Mouse (Mus musculus) forebrain, embryonic 11.5 days (tissue): ENCODE results near the gene Map4k2. TPM values are rescaled to one million over a fixed set of nuclear protein-coding genes. Genes with fewer than 3 reads are reported as not detected.

Experiments
- ATAC-seq: fragments of 200-750 bp; cut with Nextera tagmentation; replicated peaks from 2 replicates; pipeline ENCODE4 v1.8.0; 2017; ENCODE audit warnings: moderate TSS enrichment; ENCODE audit not compliant: low FRiP score
- DNase-seq: peaks from one replicate; pipeline ENCODE4 v3.0.0-alpha.2; 2017; ENCODE audit warnings: low spot score
- H3K27ac ChIP-seq: fragments of 300-500 bp; sonication (generic); 2 replicates; pipeline ENCODE4 v1.5.1; 2014; ENCODE audit warnings: low read depth, low read length
- H3K27me3 ChIP-seq: fragments of 300-500 bp; sonication (generic); 2 replicates; pipeline ENCODE4 v1.6.1; 2014; ENCODE audit warnings: mild to moderate bottlenecking, low read length, mixed read lengths; ENCODE audit not compliant: control insufficient read depth, insufficient read depth
- H3K36me3 ChIP-seq: fragments of 300-500 bp; sonication (generic); 2 replicates; pipeline ENCODE4 v1.6.1; 2014; ENCODE audit warnings: mild to moderate bottlenecking, low read length, moderate library complexity, mixed read lengths; ENCODE audit not compliant: control insufficient read depth, insufficient read depth
- H3K4me1 ChIP-seq: fragments of 300-500 bp; sonication (generic); replicated peaks from 2 replicates; pipeline ENCODE4 v1.6.1; 2014; ENCODE audit warnings: low read length, mixed read lengths; ENCODE audit not compliant: control insufficient read depth, insufficient read depth
- H3K4me2 ChIP-seq: fragments of 300-500 bp; sonication (generic); 2 replicates; pipeline ENCODE4 v1.6.1; 2014; ENCODE audit warnings: low read depth, mild to moderate bottlenecking, low read length, moderate library complexity, mixed read lengths; ENCODE audit not compliant: severe bottlenecking
- H3K4me3 ChIP-seq: fragments of 300-500 bp; sonication (generic); 2 replicates; pipeline ENCODE4 v1.5.1; 2014; ENCODE audit warnings: low read depth, low read length
- H3K9ac ChIP-seq: fragments of 300-500 bp; sonication (generic); 2 replicates; pipeline ENCODE4 v1.6.1; 2014; ENCODE audit warnings: low read length
- H3K9me3 ChIP-seq: fragments of 300-500 bp; sonication (generic); 2 replicates; pipeline ENCODE4 v1.6.1; 2016; ENCODE audit warnings: low read length, mixed read lengths; ENCODE audit not compliant: control insufficient read depth
- WGBS: fragments of 180-500 bp; shearing (Covaris S2); extraction: QIAGEN DNeasy Blood & Tissue Kit; methylation state at CpG from one replicate; pipeline ENCODE4 v1.1.7; 2014; 5-methylcytosine and 5-hydroxymethylcytosine counted together
- polyA plus RNA-seq: library from polyadenylated mRNA; unstranded; fragments of >200 nt; fragmentation: Nextera tagmentation; extraction: Ambion mirVana; gene quantifications from 2 replicates; pipeline ENCODE4 v1.2.1, GENCODE M21; 2014

Gene Map4k2
- polyA plus RNA-seq, 1 experiment from 2014 or later, result 13.7 TPM

- peak; percentile 47 for DNase-seq
- WGBS, result 82% methylated on average over 11 of the region's 11 CpGs
- no peak for ATAC-seq
- no peaks in the 10 kb centered on the region for H3K27me3 ChIP-seq
- H3K36me3 ChIP-seq, result no peaks in the 10 kb centered on the region
- peaks cover 4% of the 10 kb centered on the region for H3K4me1 ChIP-seq
- H3K4me2 ChIP-seq, result no peak overlapping the region
- H3K27ac ChIP-seq, result no peak overlapping the region
- no peak overlapping the region for H3K9ac ChIP-seq
- H3K9me3 ChIP-seq, result no peaks in the 10 kb centered on the region
- no peak overlapping the region for H3K4me3 ChIP-seq
Observed at GRCm38 (mm10) chr19:6384954-6385353, 44.0 kb downstream of the Map4k2 start.

- Histone ChIP-seq H3K4me1 (peaks cover 4% of the 10 kb centered on the region), H3K4me2 (no peak overlapping the region), H3K9me3 (no peaks in the 10 kb centered on the region), H3K27ac (no peak overlapping the region), H3K36me3 (no peaks in the 10 kb centered on the region), H3K27me3 (no peaks in the 10 kb centered on the region), H3K4me3 (no peak overlapping the region), H3K9ac (no peak overlapping the region)
- DNase-seq, result no peak
- ATAC-seq, result no peak
- whole genome bisulfite sequencing, result 86% methylated on average over 5 of the region's 5 CpGs
Observed at GRCm38 (mm10) chr19:6385419-6385818, 44.5 kb downstream of the Map4k2 start.

GRCm38 (mm10) chr19:6385821-6386220 is 44.9 kb downstream of the Map4k2 start:
- no peak overlapping the region for H3K9ac ChIP-seq
- H3K4me1 ChIP-seq, result peaks cover 4% of the 10 kb centered on the region
- WGBS, result 84% methylated on average over 7 of the region's 7 CpGs

GRCm38 (mm10) chr19:6386234-6386633 is 45.3 kb downstream of the Map4k2 start:
- Histone ChIP-seq H3K4me3 (no peak overlapping the region), H3K27ac (no peak overlapping the region), H3K9me3 (no peaks in the 10 kb centered on the region), H3K36me3 (no peaks in the 10 kb centered on the region), H3K4me2 (no peak overlapping the region), H3K4me1 (peaks cover 4% of the 10 kb centered on the region), H3K27me3 (no peaks in the 10 kb centered on the region), H3K9ac (no peak overlapping the region)
- 73% methylated on average over 9 of the region's 9 CpGs for WGBS
- DNase-seq (peak; percentile 50), ATAC-seq (no peak)

More at GRCm38 (mm10) chr19:6385821-6386220, 44.9 kb downstream of the Map4k2 start:
- no peaks in the 10 kb centered on the region for H3K27me3 ChIP-seq
- no peaks in the 10 kb centered on the region for H3K36me3 ChIP-seq
- DNase-seq, result peak; percentile 47
- H3K4me3 ChIP-seq, result no peak overlapping the region
- no peak overlapping the region for H3K27ac ChIP-seq
- no peaks in the 10 kb centered on the region for H3K9me3 ChIP-seq
- no peak for ATAC-seq
- no peak overlapping the region for H3K4me2 ChIP-seq

GRCm38 (mm10) chr19:6388006-6388405 is 47.1 kb downstream of the Map4k2 start:
- no peak overlapping the region for H3K4me3 ChIP-seq
- H3K4me2 ChIP-seq, result no peak overlapping the region
- no peak for ATAC-seq
- no peak overlapping the region for H3K27ac ChIP-seq
- H3K4me1 ChIP-seq, result peaks cover 4% of the 10 kb centered on the region
- no peaks in the 10 kb centered on the region for H3K27me3 ChIP-seq
- no peak overlapping the region for H3K9ac ChIP-seq
- no peaks in the 10 kb centered on the region for H3K36me3 ChIP-seq
- DNase-seq, result peak; percentile 47
- 87% methylated on average over 13 of the region's 13 CpGs for WGBS
- no peaks in the 10 kb centered on the region for H3K9me3 ChIP-seq

GRCm38 (mm10) chr19:6389803-6390202 is 48.9 kb downstream of the Map4k2 start:
- no peak overlapping the region; the same call in 1 of the 2 replicates for H3K9ac ChIP-seq
- ATAC-seq, result no peak
- peak overlapping the region; percentile 16; the same call in 1 of the 2 replicates for H3K4me3 ChIP-seq
- H3K27me3 ChIP-seq, result no peaks in the 10 kb centered on the region
- peak overlapping the region; percentile 44 for H3K4me2 ChIP-seq
- no peaks in the 10 kb centered on the region for H3K36me3 ChIP-seq
- peaks cover 4% of the 10 kb centered on the region for H3K4me1 ChIP-seq
- H3K9me3 ChIP-seq, result no peaks in the 10 kb centered on the region
- DNase-seq, result peak; percentile 54
- H3K27ac ChIP-seq, result no peak overlapping the region
- WGBS, result 3% methylated on average over 16 of the region's 16 CpGs

GRCm38 (mm10) chr19:6390251-6390650 is 49.3 kb downstream of the Map4k2 start:
- Histone ChIP-seq H3K36me3 (no peaks in the 10 kb centered on the region), H3K4me3 (no peak overlapping the region), H3K4me1 (peaks cover 4% of the 10 kb centered on the region), H3K4me2 (no peak overlapping the region), H3K27ac (no peak overlapping the region), H3K9ac (no peak overlapping the region), H3K9me3 (no peaks in the 10 kb centered on the region), H3K27me3 (no peaks in the 10 kb centered on the region)
- WGBS, result 61% methylated on average over 6 of the region's 6 CpGs
- DNase-seq (peak; percentile 41), ATAC-seq (no peak)

GRCm38 (mm10) chr19:6392743-6393393 is 51.9 kb downstream of the Map4k2 start:
- Histone ChIP-seq H3K4me3 (no peak overlapping the region), H3K27me3 (no peaks in the 10 kb centered on the region), H3K27ac (no peak overlapping the region), H3K4me2 (no peak overlapping the region), H3K9ac (no peak overlapping the region), H3K9me3 (no peaks in the 10 kb centered on the region), H3K36me3 (no peaks in the 10 kb centered on the region), H3K4me1 (peaks cover 4% of the 10 kb centered on the region)
- ATAC-seq (no peak), DNase-seq (no peak)
- 93% methylated on average over 14 of the region's 14 CpGs for WGBS

GRCm38 (mm10) chr19:6393637-6394036 is 52.7 kb downstream of the Map4k2 start:
- Histone ChIP-seq H3K4me1 (peaks cover 4% of the 10 kb centered on the region), H3K27ac (no peak overlapping the region), H3K27me3 (no peaks in the 10 kb centered on the region), H3K9ac (no peak overlapping the region), H3K4me3 (no peak overlapping the region), H3K4me2 (no peak overlapping the region), H3K9me3 (no peaks in the 10 kb centered on the region), H3K36me3 (no peaks in the 10 kb centered on the region)
- DNase-seq (peak; percentile 49), ATAC-seq (no peak)
- 91% methylated on average over 16 of the region's 16 CpGs for WGBS
